Mouse (Mus musculus): ENCODE data around the gene H13. TPM values are rescaled to one million over a fixed set of nuclear protein-coding genes. Genes with fewer than 3 reads are reported as not detected.

Gene H13
- polyA plus RNA-seq (2015; fragmentation: Nextera tagmentation; extraction: Ambion mirVana), result 76.4 and 81.7 TPM in 2 replicates

DNA sequence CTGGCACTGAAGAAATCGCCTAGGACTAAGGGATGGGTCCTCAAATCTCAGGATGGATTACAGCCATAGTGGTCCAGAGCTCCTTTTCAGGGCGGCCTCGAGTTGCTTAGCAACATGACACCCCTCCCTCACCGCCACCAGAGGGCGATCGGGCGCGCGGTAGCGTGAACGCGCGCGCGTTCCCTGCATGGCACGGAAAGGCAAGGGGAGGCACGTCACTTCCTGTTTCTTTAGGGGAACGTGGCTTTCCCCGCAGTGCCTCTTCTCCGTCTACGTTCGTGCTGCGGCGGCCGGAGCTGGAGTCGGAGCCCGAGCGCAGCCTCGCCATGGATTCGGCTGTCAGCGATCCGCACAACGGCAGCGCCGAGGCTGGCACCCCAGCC, at the start of gene H13:
Gene H13 (plus strand): TSS at position 206 of the 383 bp plus-strand sequence.
- no peaks in the 10 kb centered on the region for H3K9me3 ChIP-seq (replicated peaks; ENCODE audit: control insufficient read depth, low read length)
- peak; percentile 73 for ATAC-seq (replicated peaks; ENCODE audit: extremely low read depth, insufficient read depth, low FRiP score)
- peaks cover 5% of the 10 kb centered on the region; the same call in 1 of the 2 replicates for H3K36me3 ChIP-seq (ENCODE audit: control insufficient read depth, insufficient read depth)
- H3K4me2 ChIP-seq (ENCODE audit: low read depth, low read length), result peak within 1 kb of the TSS; percentile 92
- under 1% methylated on average over 35 of the region's 35 CpGs for WGBS
- peak within 1 kb of the TSS; percentile 98 for H3K4me3 ChIP-seq (ENCODE audit: low read length)
- H3K4me1 ChIP-seq (ENCODE audit: control insufficient read depth, insufficient read depth, low read length), result peaks cover 34% of the 10 kb centered on the region
- H3K27me3 ChIP-seq (ENCODE audit: control insufficient read depth, insufficient read depth, low read length), result 0 out of 2 replicates have a peak, but pooled peaks cover 2% of the 10 kb centered on the region
- peak within 1 kb of the TSS; percentile 92 for H3K27ac ChIP-seq (ENCODE audit: low read length)
- H3K9ac ChIP-seq (ENCODE audit: low read length), result peak within 1 kb of the TSS; percentile 98

DNA sequence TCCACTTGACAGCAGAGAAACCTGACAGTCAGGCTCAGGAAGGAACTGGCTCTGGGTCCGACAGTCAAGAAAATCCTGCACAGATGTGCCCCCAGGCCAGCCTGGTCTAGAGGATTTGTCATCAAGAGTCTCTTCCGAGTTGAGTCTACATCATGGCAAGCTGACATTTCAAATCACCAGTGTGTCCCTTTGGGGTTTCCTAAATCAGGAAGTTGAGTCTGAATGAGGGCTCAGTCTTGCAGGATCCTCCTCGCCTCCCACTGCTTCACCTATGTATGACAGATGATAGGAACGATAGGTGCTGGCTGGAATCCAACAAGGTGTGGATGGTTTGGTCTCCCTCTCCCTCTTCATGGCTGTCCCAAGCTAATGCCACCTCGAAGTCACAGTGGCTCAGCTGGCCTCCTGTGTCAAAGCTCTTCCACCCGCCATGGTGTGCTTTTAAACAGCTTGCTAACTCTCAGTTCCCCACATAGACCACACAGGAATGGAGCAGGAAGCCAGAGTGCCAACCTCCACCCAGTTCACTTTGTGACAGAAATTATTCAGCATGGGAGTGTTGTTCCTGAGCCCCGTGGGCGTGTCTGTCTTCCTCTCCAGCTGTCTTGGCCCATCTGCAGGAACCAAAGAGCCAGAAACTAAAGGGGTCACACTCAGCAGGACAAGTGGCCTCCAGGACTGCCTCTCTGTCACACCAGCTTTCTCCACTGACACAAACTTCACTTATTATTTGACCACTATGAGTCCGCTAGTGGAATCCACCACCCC, 48.7 kb upstream of the H13 start:
- Histone ChIP-seq H3K4me1 (ENCODE audit: control insufficient read depth, insufficient read depth, low read length) (no peaks in the 10 kb centered on the region), H3K9me3 (replicated peaks; ENCODE audit: control insufficient read depth, low read length) (no peaks in the 10 kb centered on the region), H3K27me3 (ENCODE audit: control insufficient read depth, insufficient read depth, low read length) (peaks cover under 1% of the 10 kb centered on the region; the same call in 1 of the 2 replicates), H3K4me2 (ENCODE audit: low read depth, low read length) (no peak overlapping the region), H3K9ac (ENCODE audit: low read length) (no peak overlapping the region), H3K4me3 (ENCODE audit: low read length) (no peak overlapping the region), H3K36me3 (ENCODE audit: control insufficient read depth, insufficient read depth) (no peaks in the 10 kb centered on the region), H3K27ac (ENCODE audit: low read length) (no peak overlapping the region)
- WGBS, result 61% methylated on average over 9 of the region's 9 CpGs
- ATAC-seq (replicated peaks; ENCODE audit: extremely low read depth, insufficient read depth, low FRiP score), result no peak

DNA sequence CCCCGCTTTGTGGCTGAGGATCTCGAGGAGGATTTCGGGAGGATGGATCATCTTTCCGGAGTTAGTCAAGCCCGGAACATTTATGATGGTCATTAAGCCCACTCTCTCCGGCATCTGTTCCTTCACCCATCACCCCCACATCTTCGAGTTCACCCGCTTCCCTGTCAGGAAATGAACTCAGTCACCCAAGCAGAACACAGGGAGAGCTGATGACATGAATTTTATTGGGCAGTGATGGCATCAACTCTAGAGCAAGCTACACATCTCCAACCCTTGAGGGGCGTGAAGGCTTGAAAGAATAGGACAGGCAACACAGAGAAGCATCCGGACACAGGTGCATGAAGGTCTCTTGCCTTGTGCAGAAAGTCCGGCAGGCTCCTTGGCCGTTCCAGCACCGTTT, 47.1 kb upstream of the H13 start:
- Histone ChIP-seq H3K9me3 (replicated peaks; ENCODE audit: control insufficient read depth, low read length) (no peaks in the 10 kb centered on the region), H3K36me3 (ENCODE audit: control insufficient read depth, insufficient read depth) (no peaks in the 10 kb centered on the region), H3K4me3 (ENCODE audit: low read length) (no peak overlapping the region), H3K27me3 (ENCODE audit: control insufficient read depth, insufficient read depth, low read length) (peaks cover 16% of the 10 kb centered on the region), H3K9ac (ENCODE audit: low read length) (no peak overlapping the region), H3K27ac (ENCODE audit: low read length) (no peak overlapping the region), H3K4me1 (ENCODE audit: control insufficient read depth, insufficient read depth, low read length) (peaks cover 9% of the 10 kb centered on the region), H3K4me2 (ENCODE audit: low read depth, low read length) (no peak overlapping the region)
- WGBS, result 78% methylated on average over 13 of the region's 13 CpGs
- ATAC-seq (replicated peaks; ENCODE audit: extremely low read depth, insufficient read depth, low FRiP score), result no peak

DNA sequence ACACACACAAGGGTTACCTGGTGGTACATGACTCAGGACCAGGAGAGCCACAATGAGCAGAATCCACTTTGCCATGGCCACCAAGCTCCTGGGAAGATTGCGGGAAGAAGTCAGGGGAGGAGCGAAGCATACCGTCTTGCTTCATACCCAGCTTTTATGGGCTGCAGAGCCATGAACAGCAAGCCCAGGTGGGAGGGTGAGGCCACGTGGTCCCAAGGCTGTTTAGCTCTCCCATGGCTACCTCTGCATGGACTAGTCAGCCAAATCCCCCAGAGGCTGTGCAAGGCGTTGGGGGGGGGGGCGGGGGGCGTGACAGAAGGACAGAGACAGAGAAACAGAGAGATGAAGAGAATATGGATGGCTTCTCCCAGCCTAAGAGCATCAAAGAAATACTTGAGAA, 46.3 kb upstream of the H13 start, which contains the start of gene Defb25:
Gene Defb25 (minus strand): TSS at position 101 of the 400 bp plus-strand sequence.
- Histone ChIP-seq H3K27ac (ENCODE audit: low read length) (no peak within 1 kb of the TSS), H3K27me3 (ENCODE audit: control insufficient read depth, insufficient read depth, low read length) (peaks cover 19% of the 10 kb centered on the region), H3K9ac (ENCODE audit: low read length) (no peak within 1 kb of the TSS), H3K36me3 (ENCODE audit: control insufficient read depth, insufficient read depth) (no peaks in the 10 kb centered on the region), H3K4me3 (ENCODE audit: low read length) (no peak within 1 kb of the TSS), H3K9me3 (replicated peaks; ENCODE audit: control insufficient read depth, low read length) (no peaks in the 10 kb centered on the region), H3K4me1 (ENCODE audit: control insufficient read depth, insufficient read depth, low read length) (peaks cover 9% of the 10 kb centered on the region), H3K4me2 (ENCODE audit: low read depth, low read length) (no peak within 1 kb of the TSS)
- no peak for ATAC-seq (replicated peaks; ENCODE audit: extremely low read depth, insufficient read depth, low FRiP score)
- WGBS, result 79% methylated on average over 7 of the region's 7 CpGs

DNA sequence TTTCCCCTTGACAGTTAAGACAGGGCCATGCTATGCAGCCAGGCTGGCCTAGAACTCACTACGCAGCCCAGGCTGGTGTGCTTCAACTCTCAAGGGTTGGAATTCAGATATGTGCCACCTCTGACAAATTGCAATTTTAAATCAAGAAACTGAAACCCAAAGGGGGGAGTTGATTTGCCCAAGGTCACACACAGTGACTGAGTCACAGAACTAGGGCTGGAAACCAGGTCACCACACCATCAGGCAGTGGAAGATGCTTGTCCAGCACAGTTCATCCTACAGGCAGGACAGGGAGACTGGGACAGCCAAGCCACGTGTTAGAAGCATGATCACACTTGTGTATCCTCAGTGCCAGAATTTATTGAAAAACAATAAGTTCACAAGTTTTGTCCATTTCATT, 44.7 kb upstream of the H13 start:
- Histone ChIP-seq H3K27me3 (ENCODE audit: control insufficient read depth, insufficient read depth, low read length) (peaks cover 28% of the 10 kb centered on the region), H3K4me1 (ENCODE audit: control insufficient read depth, insufficient read depth, low read length) (peaks cover 9% of the 10 kb centered on the region), H3K27ac (ENCODE audit: low read length) (no peak overlapping the region), H3K9me3 (replicated peaks; ENCODE audit: control insufficient read depth, low read length) (no peaks in the 10 kb centered on the region), H3K4me2 (ENCODE audit: low read depth, low read length) (no peak overlapping the region), H3K36me3 (ENCODE audit: control insufficient read depth, insufficient read depth) (no peaks in the 10 kb centered on the region), H3K9ac (ENCODE audit: low read length) (no peak overlapping the region), H3K4me3 (ENCODE audit: low read length) (no peak overlapping the region)
- no peak for ATAC-seq (replicated peaks; ENCODE audit: extremely low read depth, insufficient read depth, low FRiP score)
- WGBS, result 77% methylated on average over 2 of the region's 2 CpGs

DNA sequence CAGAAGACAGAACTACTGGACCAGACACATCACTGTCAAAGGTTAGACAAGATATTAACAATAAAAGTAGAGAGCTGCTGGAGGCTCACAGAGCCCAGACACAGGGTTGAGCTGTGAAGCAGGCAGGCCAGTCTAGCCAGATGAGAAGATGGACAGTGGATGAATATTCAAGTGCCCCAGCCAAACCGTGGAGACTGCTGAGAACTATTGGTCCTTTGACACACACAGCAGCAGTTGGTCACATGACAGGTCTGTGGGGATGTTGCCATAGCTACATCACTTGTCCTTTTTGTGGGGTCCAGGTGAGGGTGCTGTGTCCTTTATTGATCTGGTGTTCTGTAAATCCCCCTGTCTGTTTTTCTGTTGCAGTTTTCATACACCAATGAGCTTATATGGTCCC, 44.0 kb upstream of the H13 start:
- 15% methylated on average over 1 of the region's 1 CpGs for WGBS
- peaks cover 28% of the 10 kb centered on the region for H3K27me3 ChIP-seq (ENCODE audit: control insufficient read depth, insufficient read depth, low read length)
- H3K4me1 ChIP-seq (ENCODE audit: control insufficient read depth, insufficient read depth, low read length), result peaks cover 9% of the 10 kb centered on the region
- no peaks in the 10 kb centered on the region for H3K9me3 ChIP-seq (replicated peaks; ENCODE audit: control insufficient read depth, low read length)
- H3K9ac ChIP-seq (ENCODE audit: low read length), result no peak overlapping the region
- no peak overlapping the region for H3K4me2 ChIP-seq (ENCODE audit: low read depth, low read length)
- no peak for ATAC-seq (replicated peaks; ENCODE audit: extremely low read depth, insufficient read depth, low FRiP score)
- no peak overlapping the region for H3K4me3 ChIP-seq (ENCODE audit: low read length)
- no peak overlapping the region for H3K27ac ChIP-seq (ENCODE audit: low read length)
- no peaks in the 10 kb centered on the region for H3K36me3 ChIP-seq (ENCODE audit: control insufficient read depth, insufficient read depth)

DNA sequence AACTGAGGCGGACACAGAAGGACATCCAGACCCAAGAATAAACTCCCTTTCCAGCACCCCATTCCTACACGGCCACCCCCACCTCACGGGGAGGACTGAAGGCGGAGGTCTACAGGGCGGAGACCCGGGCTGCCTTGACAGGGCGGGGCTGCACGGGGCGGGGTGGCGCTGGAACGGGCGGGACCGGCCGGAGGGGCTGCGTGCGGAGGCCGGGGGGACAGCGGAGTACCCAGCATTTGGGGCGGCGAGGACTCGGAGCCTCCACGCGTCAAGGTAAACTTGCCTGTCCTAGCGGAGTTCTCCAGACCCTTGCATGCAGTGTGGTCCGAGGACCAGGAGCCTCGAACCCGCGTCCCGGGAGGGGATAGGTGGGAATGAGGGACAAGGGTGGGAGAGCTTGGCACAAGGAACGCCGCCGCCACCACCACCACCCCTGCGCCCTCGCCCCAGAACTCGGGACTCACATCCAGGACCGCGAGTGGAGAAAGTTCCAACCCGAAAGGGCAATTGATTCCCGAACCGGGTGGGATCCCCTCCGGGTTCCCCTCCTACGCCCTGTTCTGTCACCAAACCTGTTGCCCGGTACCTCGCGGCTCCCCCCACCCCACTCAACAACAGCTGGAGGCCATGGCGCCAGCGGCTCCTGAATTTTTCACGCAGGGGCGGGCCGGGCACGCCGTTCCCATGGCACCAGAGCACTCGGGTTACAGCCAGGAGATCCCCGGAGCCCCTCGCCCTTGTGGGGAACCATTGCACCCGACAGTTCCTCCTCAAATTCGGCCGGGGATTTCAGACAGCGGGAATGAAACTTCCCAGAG, 42.3 kb upstream of the H13 start, which contains the start of gene Rem1:
Gene Rem1 (plus strand): TSS at position 178 of the 818 bp plus-strand sequence.
- 1% methylated on average over 59 of the region's 59 CpGs for WGBS

DNA sequence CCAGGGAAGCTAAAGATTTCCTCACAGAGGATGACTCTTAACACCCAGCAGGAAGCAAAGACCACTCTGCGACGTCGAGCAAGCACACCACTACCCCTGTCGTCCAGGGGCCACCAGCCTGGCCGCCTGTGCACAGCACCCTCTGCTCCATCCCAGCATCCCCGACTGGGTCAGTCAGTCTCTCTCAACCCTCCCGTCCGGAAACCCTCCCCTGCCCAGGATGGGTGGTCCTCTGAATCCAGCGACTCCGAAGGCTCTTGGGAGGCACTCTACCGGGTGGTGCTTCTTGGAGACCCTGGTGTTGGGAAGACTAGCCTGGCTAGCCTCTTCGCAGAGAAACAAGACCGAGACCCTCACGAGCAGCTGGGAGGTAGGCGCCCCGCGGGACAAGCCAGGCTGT, 41.2 kb upstream of the H13 start:
- H3K4me2 ChIP-seq (ENCODE audit: low read depth, low read length), result peak overlapping the region; percentile 74
- no peaks in the 10 kb centered on the region; the same call in 1 of the 2 replicates for H3K36me3 ChIP-seq (ENCODE audit: control insufficient read depth, insufficient read depth)
- peak overlapping the region; percentile 76; the same call in 1 of the 2 replicates for H3K9ac ChIP-seq (ENCODE audit: low read length)
- H3K9me3 ChIP-seq (replicated peaks; ENCODE audit: control insufficient read depth, low read length), result no peaks in the 10 kb centered on the region
- 38% methylated on average over 17 of the region's 17 CpGs for WGBS
- H3K4me1 ChIP-seq (ENCODE audit: control insufficient read depth, insufficient read depth, low read length), result peaks cover 14% of the 10 kb centered on the region
- ATAC-seq (replicated peaks; ENCODE audit: extremely low read depth, insufficient read depth, low FRiP score), result no peak
- peak overlapping the region; percentile 61 for H3K4me3 ChIP-seq (ENCODE audit: low read length)
- H3K27ac ChIP-seq (ENCODE audit: low read length), result no peak overlapping the region
- H3K27me3 ChIP-seq (ENCODE audit: control insufficient read depth, insufficient read depth, low read length), result peaks cover 28% of the 10 kb centered on the region

More for the DNA sequence above, 42.3 kb upstream of the H13 start, which contains the start of gene Rem1:
- H3K4me3 ChIP-seq (ENCODE audit: low read length), result peak within 1 kb of the TSS; percentile 61
- H3K4me1 ChIP-seq (ENCODE audit: control insufficient read depth, insufficient read depth, low read length), result peaks cover 9% of the 10 kb centered on the region
- no peaks in the 10 kb centered on the region for H3K9me3 ChIP-seq (replicated peaks; ENCODE audit: control insufficient read depth, low read length)
- peak within 1 kb of the TSS; percentile 76 for H3K9ac ChIP-seq (ENCODE audit: low read length)
- H3K36me3 ChIP-seq (ENCODE audit: control insufficient read depth, insufficient read depth), result no peaks in the 10 kb centered on the region; the same call in 1 of the 2 replicates
- H3K27ac ChIP-seq (ENCODE audit: low read length), result peak within 1 kb of the TSS; percentile 38
- ATAC-seq (replicated peaks; ENCODE audit: extremely low read depth, insufficient read depth, low FRiP score), result peak; percentile 63
- H3K27me3 ChIP-seq (ENCODE audit: control insufficient read depth, insufficient read depth, low read length), result peaks cover 28% of the 10 kb centered on the region
- H3K4me2 ChIP-seq (ENCODE audit: low read depth, low read length), result peak within 1 kb of the TSS; percentile 74
